Mouse (Mus musculus) ES-E14 (cell line): ENCODE results near the gene Gm12166. TPM values are rescaled to one million over a fixed set of nuclear protein-coding genes. Genes with fewer than 3 reads are reported as not detected.
A peak's percentile ranks its signal among the peaks of the same experiment; 100 is the strongest.

Source experiments
- DNase-seq: peaks from one replicate; pipeline ENCODE4 v3.0.0-alpha.2; 2013; ENCODE audit warnings: low read depth, low spot score
- H3K27ac ChIP-seq: 2 replicates; pipeline ENCODE4 v1.5.1; 2012; ENCODE audit warnings: low read depth, mild to moderate bottlenecking, low read length, moderate library complexity, mixed read lengths; ENCODE audit not compliant: poor library complexity, insufficient read depth, severe bottlenecking
- H3K36me3 ChIP-seq: 2 replicates; pipeline ENCODE4 v1.6.1; 2012; ENCODE audit warnings: mild to moderate bottlenecking, low read length, moderate library complexity, mixed read lengths; ENCODE audit not compliant: control insufficient read depth, poor library complexity, insufficient read depth, severe bottlenecking
- H3K4me1 ChIP-seq, 2 experiments: fragments of 150-350 bp in 1 of 2; sonication (generic) in 1 of 2; 2 replicates each; pipeline ENCODE4 v1.6.1; 2012; ENCODE audit warnings: low read length in 2 of 2, mild to moderate bottlenecking in 1 of 2, mixed read lengths in 1 of 2; ENCODE audit not compliant: control insufficient read depth in 2 of 2, insufficient read depth in 2 of 2, poor library complexity in 1 of 2
- H3K4me3 ChIP-seq, 2 experiments: fragments of 150-350 bp in 1 of 2; sonication (generic) in 1 of 2; 2 replicates each; pipeline ENCODE4 v1.5.1; 2012; ENCODE audit warnings: low read length in 2 of 2, low read depth in 1 of 2, mild to moderate bottlenecking in 1 of 2, mixed read lengths in 1 of 2; ENCODE audit not compliant: insufficient read depth in 1 of 2, poor library complexity in 1 of 2, severe bottlenecking in 1 of 2
- H3K9ac ChIP-seq: 2 replicates; pipeline ENCODE4 v1.6.1; 2012; ENCODE audit warnings: low read depth, mild to moderate bottlenecking, low read length, mixed read lengths; ENCODE audit not compliant: poor library complexity, insufficient read depth, severe bottlenecking
- H3K9me3 ChIP-seq: fragments of 150-350 bp; sonication (generic); 2 replicates; pipeline ENCODE4 v1.6.1; 2012; ENCODE audit warnings: low read depth, mild to moderate bottlenecking, low read length; ENCODE audit not compliant: control insufficient read depth, insufficient read depth
- CHD2 ChIP-seq: IDR thresholded peaks from 2 replicates; pipeline ENCODE4 v1.6.1; 2014; ENCODE audit warnings: mild to moderate bottlenecking, low read depth, low read length, inconsistent platforms
- HCFC1 ChIP-seq: IDR thresholded peaks from 2 replicates; pipeline ENCODE4 v1.6.1; 2012; ENCODE audit warnings: low read length, inconsistent platforms, borderline replicate concordance; ENCODE audit not compliant: insufficient read depth
- MAFK ChIP-seq: IDR thresholded peaks from 2 replicates; pipeline ENCODE4 v1.6.1; 2014; ENCODE audit warnings: mild to moderate bottlenecking, low read depth, low read length, inconsistent platforms; ENCODE audit not compliant: insufficient read depth
- ZC3H11A ChIP-seq: IDR thresholded peaks from 2 replicates; pipeline ENCODE4 v1.6.1; 2012; ENCODE audit warnings: low read depth, mild to moderate bottlenecking, inconsistent platforms, low read length, borderline replicate concordance
- ZNF384 ChIP-seq: IDR thresholded peaks from 2 replicates; pipeline ENCODE4 v1.6.1; 2012; ENCODE audit warnings: low read depth, low read length, inconsistent platforms
- in situ Hi-C, 2 experiments: fragments of 600-800 bp; cut with MboI; formaldehyde crosslinking; loops; one replicate each; pipeline ENCODE4 v1.15.1; 2025; ENCODE audit warnings: low sequenced_read_pairs in 2 of 2, inconsistent platforms in 1 of 2; ENCODE audit not compliant: unreplicated experiment in 2 of 2
- total RNA-seq: library from RNA; depleted of rRNA; stranded (reverse); fragments of 300-350 nt; gene quantifications from 2 replicates; pipeline ENCODE4 v1.2.3, GENCODE M21; 2012

Gm12166 gene
- total RNA-seq, 1 experiment = 6.8 TPM

GRCm38 (mm10) chr11:46076442-46077158, 24.5 kb upstream of the Gm12166 start:
- H3K36me3 ChIP-seq = peaks cover 10% of the 10 kb centered on the region; the same call in 1 of the 2 replicates
- H3K4me1 ChIP-seq = peaks cover 1 to 18% of the 10 kb centered on the region in 2 experiments; a peak in 2 of 4 replicates
- H3K27ac ChIP-seq = no peak overlapping the region
- DNase-seq = no peak
- no peaks in the 10 kb centered on the region for H3K9me3 ChIP-seq
- H3K4me3 ChIP-seq = no peak overlapping the region
- TF ChIP-seq CHD2 = no peak
- no peak for TF ChIP-seq MAFK
- TF ChIP-seq ZC3H11A = no peak
- TF ChIP-seq HCFC1 = no peak
- TF ChIP-seq ZNF384 = no peak
- in situ Hi-C loops = no loop called here
- H3K9ac ChIP-seq = no peak overlapping the region

- Histone ChIP-seq H3K27ac (no peak overlapping the region), H3K4me1 (peaks cover 11 to 28% of the 10 kb centered on the region in 2 experiments; a peak in 3 of 4 replicates), H3K36me3 (peaks cover 10% of the 10 kb centered on the region; the same call in 1 of the 2 replicates), H3K4me3 (no peak overlapping the region), H3K9ac (no peak overlapping the region), H3K9me3 (no peaks in the 10 kb centered on the region)
- in situ Hi-C loops = no loop called here
- no peak for TF ChIP-seq ZNF384
- TF ChIP-seq CHD2 = no peak
- TF ChIP-seq ZC3H11A = no peak
- no peak for DNase-seq
Measured at GRCm38 (mm10) chr11:46075507-46075906, 23.4 kb upstream of the Gm12166 start.

GRCm38 (mm10) chr11:46073850-46074688, 21.9 kb upstream of the Gm12166 start:
- in situ Hi-C loops = no loop called here
- Histone ChIP-seq H3K36me3 (peaks cover 10% of the 10 kb centered on the region; the same call in 1 of the 2 replicates), H3K9me3 (no peaks in the 10 kb centered on the region), H3K4me3 (no peak overlapping the region), H3K4me1 (peaks cover 15 to 33% of the 10 kb centered on the region in 2 experiments), H3K27ac (no peak overlapping the region), H3K9ac (no peak overlapping the region)
- no peak for TF ChIP-seq HCFC1
- peak; percentile 42; the same call in 1 of the 2 replicates for TF ChIP-seq ZNF384
- no peak for TF ChIP-seq ZC3H11A
- no peak for TF ChIP-seq CHD2
- TF ChIP-seq MAFK = no peak
- DNase-seq = no peak

DNA sequence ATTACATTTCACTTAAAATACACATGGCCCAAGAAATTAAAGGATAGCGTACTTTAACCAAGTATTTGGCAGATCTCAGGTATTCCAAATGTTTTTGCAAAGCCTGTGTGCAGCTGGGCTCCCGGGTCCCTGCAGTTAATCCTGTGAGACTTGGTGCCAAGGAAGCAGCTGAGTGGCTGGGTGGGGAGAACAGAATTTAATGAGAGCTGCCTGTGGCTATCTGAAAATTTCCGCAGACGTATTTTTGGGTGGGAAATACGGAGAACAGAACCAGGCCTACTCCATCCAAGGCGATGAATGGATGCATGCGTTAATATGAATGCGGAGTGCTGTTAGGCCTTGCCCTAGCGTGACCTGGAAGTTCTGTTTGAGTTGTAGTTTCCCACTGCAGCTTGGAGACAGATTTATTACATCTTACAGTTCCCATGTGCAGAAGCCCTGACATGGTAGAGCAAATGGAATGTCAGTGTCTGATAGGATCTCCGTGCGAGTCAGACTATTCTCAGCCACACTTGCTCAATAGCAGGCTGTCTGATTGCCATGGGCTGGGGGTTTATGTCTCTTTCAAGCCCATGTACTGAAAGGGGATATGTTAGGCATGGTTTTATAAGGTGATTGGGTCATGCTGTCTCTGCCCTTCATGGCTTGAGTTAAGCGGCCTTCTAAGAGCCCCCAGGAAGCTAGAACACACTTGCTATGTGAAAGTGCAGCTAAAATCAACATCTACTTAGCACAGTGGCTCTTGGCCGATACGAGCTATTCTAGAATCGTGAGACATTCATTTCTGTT, 21.1 kb upstream of the Gm12166 start:
- Histone ChIP-seq H3K4me1 (peaks cover 15 to 33% of the 10 kb centered on the region in 2 experiments), H3K4me3 (no peak overlapping the region), H3K9me3 (no peaks in the 10 kb centered on the region), H3K36me3 (peaks cover 8% of the 10 kb centered on the region; the same call in 1 of the 2 replicates), H3K9ac (0 out of 2 replicates have a peak overlapping the region, but pooled peaks have one; percentile 10), H3K27ac (no peak overlapping the region)
- in situ Hi-C loops = no loop called here
- no peak for DNase-seq
- TF ChIP-seq MAFK (no peak), HCFC1 (no peak), ZC3H11A (no peak), CHD2 (no peak), ZNF384 (no peak)
